Mouse (Mus musculus) liver, embryonic 11.5 days (tissue): Measurements from ENCODE around the gene Camk2n2. TPM values are rescaled to one million over a fixed set of nuclear protein-coding genes. Genes with fewer than 3 reads are reported as not detected.

ENCODE experiments used
- ATAC-seq: fragments of 200-750 bp; cut with Nextera tagmentation; replicated peaks from 2 replicates; pipeline ENCODE4 v1.8.0; 2017; ENCODE audit warnings: moderate number of reproducible peaks, mild to moderate bottlenecking, moderate TSS enrichment, moderate library complexity; ENCODE audit not compliant: low FRiP score
- DNase-seq: peaks from one replicate; pipeline ENCODE4 v3.0.0-alpha.2; 2017; ENCODE audit warnings: low spot score
- H3K27ac ChIP-seq: fragments of 300-500 bp; sonication (generic); 2 replicates; pipeline ENCODE4 v1.5.1; 2014; ENCODE audit warnings: mild to moderate bottlenecking, low read depth, low read length, control low read depth
- H3K27me3 ChIP-seq: fragments of 300-500 bp; sonication (generic); replicated peaks from 2 replicates; pipeline ENCODE4 v1.6.1; 2014; ENCODE audit warnings: low read length, mixed read lengths; ENCODE audit not compliant: control insufficient read depth, insufficient read depth
- H3K36me3 ChIP-seq: fragments of 300-500 bp; sonication (generic); 2 replicates; pipeline ENCODE4 v1.6.1; 2014; ENCODE audit warnings: mild to moderate bottlenecking, low read length, moderate library complexity, mixed read lengths; ENCODE audit not compliant: control insufficient read depth, insufficient read depth
- H3K4me1 ChIP-seq: fragments of 300-500 bp; sonication (generic); replicated peaks from 2 replicates; pipeline ENCODE4 v1.6.1; 2014; ENCODE audit warnings: low read length, mixed read lengths; ENCODE audit not compliant: control insufficient read depth, insufficient read depth
- H3K4me2 ChIP-seq: fragments of 300-500 bp; sonication (generic); 2 replicates; pipeline ENCODE4 v1.6.1; 2014; ENCODE audit warnings: mild to moderate bottlenecking, control low read depth, moderate library complexity
- H3K4me3 ChIP-seq: fragments of 300-500 bp; sonication (generic); 2 replicates; pipeline ENCODE4 v1.5.1; 2014; ENCODE audit warnings: low read depth, low read length, control low read depth
- H3K9ac ChIP-seq: fragments of 300-500 bp; sonication (generic); 2 replicates; pipeline ENCODE4 v1.6.1; 2014; ENCODE audit warnings: low read depth, low read length, control low read depth
- H3K9me3 ChIP-seq: fragments of 300-500 bp; sonication (generic); 2 replicates; pipeline ENCODE4 v1.6.1; 2016; ENCODE audit warnings: low read length, inconsistent platforms, mixed read lengths; ENCODE audit not compliant: control insufficient read depth
- WGBS: fragments of 180-500 bp; shearing (Covaris S2); extraction: QIAGEN DNeasy Blood & Tissue Kit; methylation state at CpG from one replicate; pipeline ENCODE4 v1.1.7; 2014; 5-methylcytosine and 5-hydroxymethylcytosine counted together
- polyA plus RNA-seq: library from polyadenylated mRNA; unstranded; fragments of >200 nt; fragmentation: Nextera tagmentation; extraction: Ambion mirVana; gene quantifications from 2 replicates; pipeline ENCODE4 v1.2.1, GENCODE M21; 2014

Camk2n2 gene
- polyA plus RNA-seq, 1 experiment from 2014 or later, result 0.59 TPM

- H3K4me2 ChIP-seq, result peak overlapping the region; percentile 99
- H3K9ac ChIP-seq, result no peak overlapping the region; the same call in 1 of the 2 replicates
- H3K27me3 ChIP-seq, result peaks cover 55% of the 10 kb centered on the region
- H3K27ac ChIP-seq, result no peak overlapping the region
- peaks cover 2% of the 10 kb centered on the region; the same call in 1 of the 2 replicates for H3K36me3 ChIP-seq
- 0 out of 2 replicates have a peak, but pooled peaks have one; percentile 6 for ATAC-seq
- no peak for DNase-seq
- WGBS, result 1% methylated on average over 9 of the region's 9 CpGs
- no peaks in the 10 kb centered on the region for H3K9me3 ChIP-seq
- H3K4me3 ChIP-seq, result peak overlapping the region; percentile 73
- H3K4me1 ChIP-seq, result peaks cover 30% of the 10 kb centered on the region
Measured at GRCm38 (mm10) chr16:20620399-20620735, 720 bp downstream of the Camk2n2 start.

- H3K4me3 ChIP-seq, result peak overlapping the region; percentile 73
- H3K9me3 ChIP-seq, result no peaks in the 10 kb centered on the region
- H3K36me3 ChIP-seq, result peaks cover 2% of the 10 kb centered on the region; the same call in 1 of the 2 replicates
- H3K27me3 ChIP-seq, result peaks cover 55% of the 10 kb centered on the region
- peak overlapping the region; percentile 99 for H3K4me2 ChIP-seq
- H3K9ac ChIP-seq, result no peak overlapping the region
- peaks cover 30% of the 10 kb centered on the region for H3K4me1 ChIP-seq
- H3K27ac ChIP-seq, result no peak overlapping the region
- DNase-seq, result peak; percentile 76
- ATAC-seq, result peak; percentile 44; the same call in 1 of the 2 replicates
- 4% methylated on average over 63 of the region's 83 CpGs for WGBS
Measured at GRCm38 (mm10) chr16:20619541-20620398, 1.3 kb downstream of the Camk2n2 start.

- Histone ChIP-seq H3K36me3 (peaks cover 5% of the 10 kb centered on the region), H3K4me3 (peak within 1 kb of the TSS; percentile 75), H3K4me1 (peaks cover 12% of the 10 kb centered on the region), H3K27ac (peak within 1 kb of the TSS; percentile 70), H3K9ac (peak within 1 kb of the TSS; percentile 80), H3K9me3 (no peaks in the 10 kb centered on the region), H3K27me3 (no peaks in the 10 kb centered on the region), H3K4me2 (peak within 1 kb of the TSS; percentile 88)
- DNase-seq (peak; percentile 90), ATAC-seq (peak; percentile 98)
- 2% methylated on average over 41 of the region's 41 CpGs for WGBS
Measured at GRCm38 (mm10) chr16:20611357-20612227, 9.5 kb downstream of the Camk2n2 start, which contains the start of the genes Eef1akmt4, Gm49333 and Alg3. Eef1akmt4 (plus strand) TSS chr16:20611593. Gm49333 (plus strand) TSS chr16:20611610. Alg3 (minus strand) TSS chr16:20611735.

GRCm38 (mm10) chr16:20610501-20611356 is 10.4 kb downstream of the Camk2n2 start:
- Histone ChIP-seq H3K36me3 (peaks cover 5% of the 10 kb centered on the region), H3K4me2 (peak overlapping the region; percentile 88)

GRCm38 (mm10) chr16:20604705-20605104 is 16.4 kb downstream of the Camk2n2 start:
- H3K9me3 ChIP-seq, result no peaks in the 10 kb centered on the region
- no peak overlapping the region for H3K27ac ChIP-seq
- H3K4me3 ChIP-seq, result no peak overlapping the region
- H3K4me2 ChIP-seq, result no peak overlapping the region
- WGBS, result 87% methylated on average over 9 of the region's 9 CpGs
- H3K27me3 ChIP-seq, result no peaks in the 10 kb centered on the region
- ATAC-seq (no peak), DNase-seq (no peak)
- no peak overlapping the region for H3K9ac ChIP-seq
- H3K4me1 ChIP-seq, result peaks cover 3% of the 10 kb centered on the region
- peaks cover 12% of the 10 kb centered on the region for H3K36me3 ChIP-seq

More at GRCm38 (mm10) chr16:20610501-20611356, 10.4 kb downstream of the Camk2n2 start:
- H3K9ac ChIP-seq, result peak overlapping the region; percentile 80
- peak overlapping the region; percentile 70 for H3K27ac ChIP-seq
- no peaks in the 10 kb centered on the region for H3K9me3 ChIP-seq
- DNase-seq (peak; percentile 84), ATAC-seq (peak; percentile 70)
- no peaks in the 10 kb centered on the region for H3K27me3 ChIP-seq
- H3K4me3 ChIP-seq, result peak overlapping the region; percentile 75
- H3K4me1 ChIP-seq, result peaks cover 12% of the 10 kb centered on the region
- 1% methylated on average over 28 of the region's 28 CpGs for WGBS

- H3K4me3 ChIP-seq, result no peak overlapping the region
- DNase-seq (no peak), ATAC-seq (no peak)
- 68% methylated on average over 5 of the region's 5 CpGs for WGBS
- no peaks in the 10 kb centered on the region for H3K9me3 ChIP-seq
- H3K4me1 ChIP-seq, result peaks cover 11% of the 10 kb centered on the region
- H3K9ac ChIP-seq, result no peak overlapping the region
- no peak overlapping the region for H3K27ac ChIP-seq
- no peak overlapping the region for H3K4me2 ChIP-seq
- H3K27me3 ChIP-seq, result no peaks in the 10 kb centered on the region
- peaks cover 9% of the 10 kb centered on the region for H3K36me3 ChIP-seq
Measured at GRCm38 (mm10) chr16:20600511-20600910, 20.6 kb downstream of the Camk2n2 start.

GRCm38 (mm10) chr16:20596687-20597441 is 24.2 kb downstream of the Camk2n2 start:
- H3K4me1 ChIP-seq, result peaks cover 26% of the 10 kb centered on the region
- WGBS, result 61% methylated on average over 7 of the region's 7 CpGs
- no peak for ATAC-seq

More at GRCm38 (mm10) chr16:20596687-20597441, 24.2 kb downstream of the Camk2n2 start:
- Histone ChIP-seq H3K36me3 (no peaks in the 10 kb centered on the region), H3K27me3 (peaks cover 27% of the 10 kb centered on the region), H3K9ac (no peak overlapping the region), H3K4me2 (no peak overlapping the region), H3K4me3 (no peak overlapping the region), H3K9me3 (no peaks in the 10 kb centered on the region), H3K27ac (no peak overlapping the region)
- no peak for DNase-seq
